Mouse (Mus musculus): ENCODE results near the gene Iqsec1.

DNA sequence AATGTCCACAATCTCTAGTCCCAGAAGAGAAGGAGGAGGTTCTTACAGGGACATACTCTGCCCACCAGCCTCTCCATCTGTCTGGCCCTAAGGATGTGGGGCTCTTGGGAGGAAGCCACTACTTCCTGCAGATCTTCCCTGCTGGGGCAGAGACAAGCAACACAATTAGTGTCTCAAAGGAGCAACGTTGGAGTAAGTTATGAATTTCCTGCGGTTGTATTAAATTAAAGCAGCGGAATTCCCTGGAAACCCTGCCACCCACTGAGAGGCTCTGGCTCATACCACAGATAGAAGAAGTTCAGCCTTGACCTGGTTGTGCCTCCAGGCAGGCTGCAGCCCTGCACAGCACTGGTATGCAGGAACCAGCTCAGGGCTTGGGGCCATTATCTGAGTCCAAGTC lies 47.2 kb downstream of the Iqsec1 start:
- TF ChIP-seq CTCF (IDR thresholded peaks at IDR 0.05; ENCODE audit: low read depth): no peak
- no peak for TF ChIP-seq EP300 (IDR thresholded peaks at IDR 0.05; ENCODE audit: low read depth)

Data from heart, postnatal 0 days (tissue).